ENCODE assay signal across 23 mouse cellular contexts in the genomic region with DNA sequence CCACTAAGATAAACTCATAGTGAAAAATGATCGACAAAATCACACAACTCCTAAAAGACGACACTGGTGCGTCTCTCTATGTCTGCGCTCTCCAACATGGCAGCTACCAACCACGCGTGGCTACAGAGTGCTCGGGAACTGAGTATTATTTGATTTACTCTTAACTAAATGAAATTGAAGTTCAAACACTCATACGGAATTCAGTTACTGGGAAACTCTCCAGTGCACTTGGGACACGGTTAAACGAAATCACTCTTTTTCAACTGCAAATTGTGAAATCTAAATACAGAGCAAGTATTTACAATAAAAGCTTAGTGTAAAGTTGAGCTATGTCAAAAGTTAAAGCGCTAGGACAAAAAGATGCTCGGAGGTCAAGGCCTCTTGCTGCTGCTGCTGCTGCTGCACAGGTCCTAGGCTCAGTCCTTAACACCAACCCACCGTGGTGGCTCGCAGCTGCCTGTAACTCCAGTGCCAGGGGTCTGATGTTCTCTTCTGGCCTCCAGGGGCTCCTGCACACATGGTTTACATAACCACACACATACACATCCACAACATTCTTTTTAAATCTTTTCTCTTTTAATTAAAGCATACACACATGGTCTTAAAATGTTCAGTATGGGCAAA. TPM values are rescaled to one million over a fixed set of nuclear protein-coding genes. Genes with fewer than 3 reads are reported as not detected.
A peak's percentile ranks its signal among the peaks of the same experiment; 100 is the strongest.
DNase-seq lines count a peak whose midpoint lies in the region; ATAC-seq lines count a peak whose summit lies in the region.
"Had no signal": no experiment of that assay in that cellular context is flagged by ENCODE, and none has a peak within 500 bp of the region (broad histone marks: within the 10 kb centered on the region; RNA-seq: fewer than 3 reads in every experiment).

No protein-coding gene starts in this region.

- peak overlapping the region; percentile 47; the same call in 1 of the 2 replicates for H3K27ac ChIP-seq in lung, embryonic 15.5 days
- 0 out of 2 replicates have a peak overlapping the region, but pooled peaks have one; percentile 20 for H3K27ac ChIP-seq in midbrain, embryonic 14.5 days (replicated peaks; ENCODE audit: low read depth, low read length)
- no peak overlapping the region for H3K27ac ChIP-seq in midbrain, embryonic 11.5 days (ENCODE audit: low read depth, low read length)
- peak overlapping the region; percentile 74 for H3K27ac ChIP-seq in hindbrain, embryonic 13.5 days
- H3K27ac ChIP-seq in neural tube, embryonic 13.5 days (replicated peaks), result peak overlapping the region; percentile 49; the same call in 1 of the 2 replicates
- H3K27ac ChIP-seq: embryonic facial prominence, embryonic 15.5 days; intestine, embryonic 15.5 days; limb, embryonic 15.5 days; liver, embryonic 14.5 days had no signal

- no peak overlapping the region for H3K4me3 ChIP-seq in lung, embryonic 15.5 days
- no peak overlapping the region for H3K4me3 ChIP-seq in midbrain, embryonic 14.5 days (replicated peaks; ENCODE audit: low read depth, low read length)
- no peak overlapping the region for H3K4me3 ChIP-seq in midbrain, embryonic 11.5 days (ENCODE audit: low read depth, low read length)
- no peak overlapping the region for H3K4me3 ChIP-seq in hindbrain, embryonic 13.5 days
- H3K4me3 ChIP-seq in neural tube, embryonic 13.5 days, result no peak overlapping the region
- H3K4me3 ChIP-seq: embryonic facial prominence, embryonic 15.5 days; intestine, embryonic 15.5 days; limb, embryonic 15.5 days had no signal

- no peak overlapping the region for H3K4me2 ChIP-seq in lung, embryonic 15.5 days
- no peak overlapping the region for H3K4me2 ChIP-seq in midbrain, embryonic 14.5 days (ENCODE audit: low read length)
- no peak overlapping the region for H3K4me2 ChIP-seq in midbrain, embryonic 11.5 days
- H3K4me2 ChIP-seq in hindbrain, embryonic 13.5 days, result no peak overlapping the region
- no peak overlapping the region for H3K4me2 ChIP-seq in neural tube, embryonic 13.5 days
- H3K4me2 ChIP-seq: embryonic facial prominence, embryonic 15.5 days; intestine, embryonic 15.5 days; limb, embryonic 15.5 days had no signal

- H3K9me3 ChIP-seq in lung, embryonic 15.5 days, result no peaks in the 10 kb centered on the region
- H3K9me3 ChIP-seq in midbrain, embryonic 14.5 days (ENCODE audit: control insufficient read depth, low read length), result no peaks in the 10 kb centered on the region
- H3K9me3 ChIP-seq in midbrain, embryonic 11.5 days (ENCODE audit: control insufficient read depth, low read length), result no peaks in the 10 kb centered on the region
- H3K9me3 ChIP-seq in hindbrain, embryonic 13.5 days, result no peaks in the 10 kb centered on the region
- no peaks in the 10 kb centered on the region for H3K9me3 ChIP-seq in neural tube, embryonic 13.5 days
- H3K9me3 ChIP-seq: embryonic facial prominence, embryonic 15.5 days; intestine, embryonic 15.5 days; limb, embryonic 15.5 days had no signal

- DNase-seq in lung, adult 18-20 months, result no peak
- no peak for DNase-seq in midbrain, embryonic 14.5 days
- DNase-seq in midbrain, embryonic 11.5 days (ENCODE audit: low spot score, missing footprints), result no peak
- no peak for DNase-seq in c-Kit-positive CD71-positive TER-119-positive erythroid progenitor cells, embryonic 14.5 days (ENCODE audit: low spot score)
- DNase-seq: adrenal gland, adult 8-10 months; cerebellum, adult 2 months; cerebellum, postnatal 25 days; forebrain, postnatal 0 days; gastrocnemius, postnatal 25 days; heart, postnatal 4 days; kidney, adult 8-10 months; kidney, postnatal 10 days; left cerebral cortex, postnatal 4 days; thymus, postnatal 14 days had no signal

- H3K36me3 ChIP-seq in lung, embryonic 15.5 days, result no peaks in the 10 kb centered on the region
- no peaks in the 10 kb centered on the region for H3K36me3 ChIP-seq in midbrain, embryonic 14.5 days (ENCODE audit: control insufficient read depth, insufficient read depth, low read length)
- no peaks in the 10 kb centered on the region for H3K36me3 ChIP-seq in midbrain, embryonic 11.5 days (ENCODE audit: control insufficient read depth, insufficient read depth, low read length)
- no peaks in the 10 kb centered on the region for H3K36me3 ChIP-seq in hindbrain, embryonic 13.5 days
- no peaks in the 10 kb centered on the region for H3K36me3 ChIP-seq in neural tube, embryonic 13.5 days
- H3K36me3 ChIP-seq: embryonic facial prominence, embryonic 15.5 days; intestine, embryonic 15.5 days; limb, embryonic 15.5 days had no signal

- H3K4me1 ChIP-seq in lung, embryonic 15.5 days, result peaks cover 19% of the 10 kb centered on the region
- peaks cover 27% of the 10 kb centered on the region for H3K4me1 ChIP-seq in midbrain, embryonic 14.5 days (ENCODE audit: control insufficient read depth, insufficient read depth, low read length)
- H3K4me1 ChIP-seq in midbrain, embryonic 11.5 days (ENCODE audit: control insufficient read depth, insufficient read depth, low read length), result peaks cover 7% of the 10 kb centered on the region
- peaks cover 60% of the 10 kb centered on the region for H3K4me1 ChIP-seq in hindbrain, embryonic 13.5 days (replicated peaks)
- peaks cover 62% of the 10 kb centered on the region for H3K4me1 ChIP-seq in neural tube, embryonic 13.5 days (replicated peaks)
- H3K4me1 ChIP-seq: limb, embryonic 15.5 days had no signal

- H3K9ac ChIP-seq in lung, embryonic 15.5 days, result no peak overlapping the region
- no peak overlapping the region for H3K9ac ChIP-seq in midbrain, embryonic 14.5 days (replicated peaks; ENCODE audit: low read length)
- no peak overlapping the region for H3K9ac ChIP-seq in midbrain, embryonic 11.5 days (ENCODE audit: low read length)
- H3K9ac ChIP-seq in hindbrain, embryonic 13.5 days, result no peak overlapping the region
- no peak overlapping the region for H3K9ac ChIP-seq in neural tube, embryonic 13.5 days
- H3K9ac ChIP-seq: embryonic facial prominence, embryonic 15.5 days; forebrain, postnatal 0 days; intestine, embryonic 15.5 days; limb, embryonic 15.5 days; liver, embryonic 14.5 days had no signal

- no peaks in the 10 kb centered on the region for H3K27me3 ChIP-seq in lung, embryonic 15.5 days
- H3K27me3 ChIP-seq in midbrain, embryonic 14.5 days (ENCODE audit: control insufficient read depth, insufficient read depth, low read length), result no peaks in the 10 kb centered on the region
- H3K27me3 ChIP-seq in midbrain, embryonic 11.5 days (ENCODE audit: control insufficient read depth, insufficient read depth, low read length), result no peaks in the 10 kb centered on the region
- no peaks in the 10 kb centered on the region for H3K27me3 ChIP-seq in hindbrain, embryonic 13.5 days
- H3K27me3 ChIP-seq in neural tube, embryonic 13.5 days, result no peaks in the 10 kb centered on the region
- H3K27me3 ChIP-seq: embryonic facial prominence, embryonic 15.5 days; intestine, embryonic 15.5 days; limb, embryonic 15.5 days had no signal

- WGBS in lung, embryonic 15.5 days, result 45% methylated on average over 14 of the region's 14 CpGs
- 67% methylated on average over 14 of the region's 14 CpGs for WGBS in midbrain, embryonic 14.5 days
- 85% methylated on average over 14 of the region's 14 CpGs for WGBS in midbrain, embryonic 11.5 days
- WGBS in hindbrain, embryonic 13.5 days, result 62% methylated on average over 14 of the region's 14 CpGs
- 76% methylated on average over 14 of the region's 14 CpGs for whole genome bisulfite sequencing in neural tube, embryonic 13.5 days

- ATAC-seq in lung, embryonic 15.5 days (ENCODE audit: borderline replicate concordance, extremely low read depth, low FRiP score, low TSS enrichment), result peak; percentile 39; the same call in 1 of the 2 replicates
- no peak for ATAC-seq in midbrain, embryonic 14.5 days (ENCODE audit: low FRiP score, low TSS enrichment)
- ATAC-seq in midbrain, embryonic 11.5 days (ENCODE audit: low FRiP score), result no peak
- ATAC-seq in hindbrain, embryonic 13.5 days (ENCODE audit: low FRiP score), result no peak
- ATAC-seq in neural tube, embryonic 13.5 days (ENCODE audit: low read depth), result no peak
- no peak for ATAC-seq in monocyte, adult 5-6 weeks (replicated peaks; ENCODE audit: insufficient number of reproducible peaks, low FRiP score, low TSS enrichment, poor library complexity, severe bottlenecking)
- ATAC-seq: activated CD4-positive, CD25-positive, alpha-beta regulatory T cell, adult 4 months; forebrain, postnatal 0 days; intestine, embryonic 15.5 days had no signal

RNA-seq across cellular contexts. Expression of gene 1700025G04Rik, which starts 13.6 kb away (rescaled TPM):
- polyA plus RNA-seq in lung, embryonic 15.5 days (2015; fragmentation: Nextera tagmentation; extraction: Ambion mirVana), result 23.5 and 27.0 TPM in 2 replicates
- polyA plus RNA-seq in midbrain, embryonic 14.5 days (2014; fragmentation: Nextera tagmentation; extraction: Ambion mirVana), result 26.7 and 27.8 TPM in 2 replicates
- polyA plus RNA-seq in midbrain, embryonic 11.5 days (2014; fragmentation: Nextera tagmentation; extraction: Ambion mirVana), result 32.4 and 35.2 TPM in 2 replicates
- polyA plus RNA-seq in hindbrain, embryonic 13.5 days (2015; fragmentation: Nextera tagmentation; extraction: Ambion mirVana), result 41.0 and 41.7 TPM in 2 replicates
- 45.1 and 46.6 TPM in 2 replicates for polyA plus RNA-seq in neural tube, embryonic 13.5 days (2015; fragmentation: Nextera tagmentation; extraction: Ambion mirVana)
- 20.3 to 79.7 TPM (median 27.8 TPM) in 3 replicates for total RNA-seq in monocyte, adult 5-6 weeks (2017)
